Mouse (Mus musculus) embryonic facial prominence, embryonic 10.5 days (tissue): ENCODE results near the gene Ncam1. TPM values are rescaled to one million over a fixed set of nuclear protein-coding genes. Genes with fewer than 3 reads are reported as not detected.

Source experiments
- DNase-seq: peaks from one replicate; pipeline ENCODE4 v3.0.0-alpha.2; 2017; ENCODE audit warnings: low spot score
- H3K27ac ChIP-seq: fragments of 300-500 bp; sonication (generic); replicated peaks from 2 replicates; pipeline ENCODE4 v1.5.1; 2016; ENCODE audit warnings: mild to moderate bottlenecking
- H3K27me3 ChIP-seq: fragments of 300-500 bp; sonication (generic); replicated peaks from 2 replicates; pipeline ENCODE4 v1.6.1; 2016; ENCODE audit warnings: low read depth, mild to moderate bottlenecking; ENCODE audit not compliant: poor library complexity, severe bottlenecking
- H3K36me3 ChIP-seq: fragments of 300-500 bp; sonication (generic); replicated peaks from 2 replicates; pipeline ENCODE4 v1.6.1; 2016; ENCODE audit warnings: mild to moderate bottlenecking, moderate library complexity
- H3K4me1 ChIP-seq: fragments of 300-500 bp; sonication (generic); 2 replicates; pipeline ENCODE4 v1.6.1; 2016
- H3K4me3 ChIP-seq: fragments of 300-500 bp; sonication (generic); 2 replicates; pipeline ENCODE4 v1.5.1; 2016; ENCODE audit warnings: mild to moderate bottlenecking, moderate library complexity
- H3K9me3 ChIP-seq: fragments of 300-500 bp; sonication (generic); 2 replicates; pipeline ENCODE4 v1.6.1; 2016; ENCODE audit warnings: mild to moderate bottlenecking
- WGBS: fragments of 180-500 bp; shearing (Covaris S2); methylation state at CpG from one replicate; pipeline ENCODE4 v1.1.7; 2016; 5-methylcytosine and 5-hydroxymethylcytosine counted together
- polyA plus RNA-seq: library from polyadenylated mRNA; unstranded; fragments of >200 nt; fragmentation: Nextera tagmentation; extraction: Ambion mirVana; gene quantifications from 2 replicates; pipeline ENCODE4 v1.2.1, GENCODE M21; 2016

Gene Ncam1
- polyA plus RNA-seq, 1 experiment from 2014 or later, result 39.1 TPM

GRCm38 (mm10) chr9:49661480-49661879 is 137.2 kb downstream of the Ncam1 start:
- H3K4me3 ChIP-seq, result no peak overlapping the region

GRCm38 (mm10) chr9:49658381-49658856 is 140.3 kb downstream of the Ncam1 start:
- no peak for DNase-seq
- H3K4me1 ChIP-seq, result no peaks in the 10 kb centered on the region
- WGBS, result 84% methylated on average over 4 of the region's 4 CpGs
- H3K4me3 ChIP-seq, result no peak overlapping the region
- no peaks in the 10 kb centered on the region for H3K36me3 ChIP-seq
- H3K27ac ChIP-seq, result no peak overlapping the region
- H3K9me3 ChIP-seq, result no peaks in the 10 kb centered on the region
- H3K27me3 ChIP-seq, result no peaks in the 10 kb centered on the region

More at GRCm38 (mm10) chr9:49661480-49661879, 137.2 kb downstream of the Ncam1 start:
- Histone ChIP-seq H3K27me3 (no peaks in the 10 kb centered on the region), H3K36me3 (no peaks in the 10 kb centered on the region), H3K9me3 (no peaks in the 10 kb centered on the region), H3K4me1 (no peaks in the 10 kb centered on the region), H3K27ac (no peak overlapping the region)
- 73% methylated on average over 2 of the region's 2 CpGs for WGBS
- DNase-seq, result no peak

- H3K36me3 ChIP-seq, result no peaks in the 10 kb centered on the region
- H3K27ac ChIP-seq, result no peak overlapping the region
- H3K4me3 ChIP-seq, result no peak overlapping the region
- no peaks in the 10 kb centered on the region for H3K4me1 ChIP-seq
- no peaks in the 10 kb centered on the region for H3K27me3 ChIP-seq
- WGBS, result 87% methylated on average over 3 of the region's 3 CpGs
- H3K9me3 ChIP-seq, result no peaks in the 10 kb centered on the region
- DNase-seq, result no peak
Observed at GRCm38 (mm10) chr9:49654470-49654869, 144.3 kb downstream of the Ncam1 start.

- H3K36me3 ChIP-seq, result no peaks in the 10 kb centered on the region
- no peaks in the 10 kb centered on the region for H3K4me1 ChIP-seq
- WGBS, result 77% methylated on average over 9 of the region's 9 CpGs
- DNase-seq, result no peak
- H3K27ac ChIP-seq, result no peak overlapping the region
- no peaks in the 10 kb centered on the region for H3K27me3 ChIP-seq
- peaks cover 3% of the 10 kb centered on the region; the same call in 1 of the 2 replicates for H3K9me3 ChIP-seq
- no peak overlapping the region for H3K4me3 ChIP-seq
Observed at GRCm38 (mm10) chr9:49653478-49654245, 145.1 kb downstream of the Ncam1 start.

- H3K36me3 ChIP-seq, result no peaks in the 10 kb centered on the region
- H3K4me3 ChIP-seq, result no peak overlapping the region
- peaks cover 14% of the 10 kb centered on the region for H3K9me3 ChIP-seq
- no peaks in the 10 kb centered on the region for H3K4me1 ChIP-seq
- no peaks in the 10 kb centered on the region for H3K27me3 ChIP-seq
- no peak overlapping the region for H3K27ac ChIP-seq
- WGBS, result 96% methylated on average over 2 of the region's 2 CpGs
- no peak for DNase-seq
Observed at GRCm38 (mm10) chr9:49644296-49644695, 154.4 kb downstream of the Ncam1 start.

GRCm38 (mm10) chr9:49640764-49641163 is 158.0 kb downstream of the Ncam1 start:
- no peak overlapping the region for H3K4me3 ChIP-seq
- H3K27me3 ChIP-seq, result no peaks in the 10 kb centered on the region
- no peaks in the 10 kb centered on the region for H3K4me1 ChIP-seq
- WGBS, result 89% methylated on average over 3 of the region's 3 CpGs
- DNase-seq, result no peak
- H3K36me3 ChIP-seq, result no peaks in the 10 kb centered on the region
- no peak overlapping the region for H3K27ac ChIP-seq
- no peaks in the 10 kb centered on the region for H3K9me3 ChIP-seq

- Histone ChIP-seq H3K27me3 (no peaks in the 10 kb centered on the region), H3K4me1 (no peaks in the 10 kb centered on the region), H3K4me3 (no peak overlapping the region), H3K9me3 (no peaks in the 10 kb centered on the region), H3K27ac (no peak overlapping the region), H3K36me3 (no peaks in the 10 kb centered on the region)
- 74% methylated on average over 8 of the region's 8 CpGs for WGBS
- no peak for DNase-seq
Observed at GRCm38 (mm10) chr9:49640142-49640541, 158.6 kb downstream of the Ncam1 start.

- Histone ChIP-seq H3K9me3 (no peaks in the 10 kb centered on the region), H3K4me1 (no peaks in the 10 kb centered on the region)
- no peak for DNase-seq
Observed at GRCm38 (mm10) chr9:49637955-49638354, 160.8 kb downstream of the Ncam1 start.

GRCm38 (mm10) chr9:49635668-49636326 is 162.9 kb downstream of the Ncam1 start:
- Histone ChIP-seq H3K27ac (no peak overlapping the region), H3K36me3 (no peaks in the 10 kb centered on the region), H3K9me3 (no peaks in the 10 kb centered on the region), H3K4me3 (no peak overlapping the region), H3K4me1 (no peaks in the 10 kb centered on the region), H3K27me3 (no peaks in the 10 kb centered on the region)
- 92% methylated on average over 11 of the region's 11 CpGs for WGBS
- DNase-seq, result no peak

More at GRCm38 (mm10) chr9:49637955-49638354, 160.8 kb downstream of the Ncam1 start:
- no peaks in the 10 kb centered on the region for H3K27me3 ChIP-seq
- H3K27ac ChIP-seq, result no peak overlapping the region
- H3K4me3 ChIP-seq, result no peak overlapping the region
- no peaks in the 10 kb centered on the region for H3K36me3 ChIP-seq

GRCm38 (mm10) chr9:49632591-49632990 is 166.1 kb downstream of the Ncam1 start:
- no peaks in the 10 kb centered on the region for H3K27me3 ChIP-seq
- H3K4me1 ChIP-seq, result no peaks in the 10 kb centered on the region
- 95% methylated on average over 2 of the region's 2 CpGs for WGBS
- no peak for DNase-seq
- H3K9me3 ChIP-seq, result no peaks in the 10 kb centered on the region
- no peaks in the 10 kb centered on the region for H3K36me3 ChIP-seq
- H3K27ac ChIP-seq, result no peak overlapping the region
- H3K4me3 ChIP-seq, result no peak overlapping the region

- whole genome bisulfite sequencing, result 80% methylated on average over 2 of the region's 2 CpGs
Observed at GRCm38 (mm10) chr9:49630336-49630735, 168.4 kb downstream of the Ncam1 start.

GRCm38 (mm10) chr9:49624910-49625309 is 173.8 kb downstream of the Ncam1 start:
- WGBS, result 89% methylated on average over 6 of the region's 6 CpGs
- Histone ChIP-seq H3K4me1 (peaks cover 9% of the 10 kb centered on the region), H3K4me3 (no peak overlapping the region), H3K9me3 (no peaks in the 10 kb centered on the region), H3K36me3 (no peaks in the 10 kb centered on the region), H3K27ac (0 out of 2 replicates have a peak overlapping the region, but pooled peaks have one; percentile 27), H3K27me3 (no peaks in the 10 kb centered on the region)
- no peak for DNase-seq

More at GRCm38 (mm10) chr9:49630336-49630735, 168.4 kb downstream of the Ncam1 start:
- Histone ChIP-seq H3K9me3 (no peaks in the 10 kb centered on the region), H3K4me3 (no peak overlapping the region), H3K4me1 (no peaks in the 10 kb centered on the region), H3K36me3 (no peaks in the 10 kb centered on the region), H3K27ac (no peak overlapping the region), H3K27me3 (no peaks in the 10 kb centered on the region)
- DNase-seq, result no peak
